Mouse (Mus musculus) liver, embryonic 14.5 days (tissue): Measurements from ENCODE around the gene Nebl. TPM values are rescaled to one million over a fixed set of nuclear protein-coding genes. Genes with fewer than 3 reads are reported as not detected.

Experiments used
- ATAC-seq: fragments of 200-750 bp; cut with Nextera tagmentation; 2 replicates; pipeline ENCODE4 v1.8.0; 2017; ENCODE audit warnings: moderate number of reproducible peaks, mild to moderate bottlenecking, moderate library complexity; ENCODE audit not compliant: insufficient read depth
- DNase-seq, 3 experiments: peaks; one replicate each; pipeline ENCODE4 v3.0.0-alpha.2; 2012 to 2013; ENCODE audit warnings: low read depth in 3 of 3, low spot score in 3 of 3
- H3K27ac ChIP-seq: fragments of 300-500 bp; sonication (generic); 2 replicates; pipeline ENCODE4 v1.5.1; 2014; ENCODE audit warnings: moderate library complexity, mild to moderate bottlenecking, control low read depth, inconsistent platforms
- H3K27me3 ChIP-seq: fragments of 300-500 bp; sonication (generic); 2 replicates; pipeline ENCODE4 v1.6.1; 2014; ENCODE audit warnings: mild to moderate bottlenecking, low read length, moderate library complexity; ENCODE audit not compliant: control insufficient read depth, insufficient read depth
- H3K36me3 ChIP-seq: fragments of 300-500 bp; sonication (generic); replicated peaks from 2 replicates; pipeline ENCODE4 v1.6.1; 2014; ENCODE audit warnings: low read depth; ENCODE audit not compliant: control insufficient read depth, insufficient read depth
- H3K4me1 ChIP-seq, 2 experiments: fragments of 200-500 bp in 1 of 2; fragments of 300-500 bp in 1 of 2; sonication (generic) in 1 of 2; replicated peaks; 2 replicates each; pipeline ENCODE4 v1.6.1; 2012 to 2014; ENCODE audit warnings: antibody characterized with exemption in 1 of 2, inconsistent platforms in 1 of 2, low read length in 1 of 2; ENCODE audit not compliant: control insufficient read depth in 2 of 2, insufficient read depth in 2 of 2
- H3K4me2 ChIP-seq: fragments of 300-500 bp; sonication (generic); 2 replicates; pipeline ENCODE4 v1.6.1; 2014; ENCODE audit warnings: low read depth, mild to moderate bottlenecking, control low read depth, moderate library complexity
- H3K4me3 ChIP-seq, 2 experiments: fragments of 200-500 bp in 1 of 2; fragments of 300-500 bp in 1 of 2; sonication (generic) in 1 of 2; 2 replicates each; pipeline ENCODE4 v1.5.1; 2012 to 2014; ENCODE audit warnings: low read depth in 2 of 2, low read length in 2 of 2, mild to moderate bottlenecking in 2 of 2, control low read depth in 1 of 2, inconsistent platforms in 1 of 2, moderate library complexity in 1 of 2; ENCODE audit not compliant: insufficient read depth in 1 of 2
- H3K9ac ChIP-seq: fragments of 300-500 bp; sonication (generic); replicated peaks from 2 replicates; pipeline ENCODE4 v1.6.1; 2014; ENCODE audit warnings: mild to moderate bottlenecking, control low read depth, moderate library complexity
- H3K9me3 ChIP-seq: fragments of 300-500 bp; sonication (generic); 2 replicates; pipeline ENCODE4 v1.6.1; 2016; ENCODE audit warnings: low read length, mixed read lengths; ENCODE audit not compliant: control insufficient read depth
- CTCF ChIP-seq: IDR thresholded peaks from 2 replicates; pipeline ENCODE4 v1.5.1; 2016; ENCODE audit warnings: antibody characterized with exemption, low read depth, control low read depth
- EP300 ChIP-seq: IDR thresholded peaks from 2 replicates; pipeline ENCODE4 v1.6.1; 2016; ENCODE audit warnings: antibody characterized with exemption, low read depth
- WGBS: fragments of 180-500 bp; shearing (Covaris S2); extraction: QIAGEN DNeasy Blood & Tissue Kit; methylation state at CpG from one replicate; pipeline ENCODE4 v1.1.7; 2014; ENCODE audit not compliant: insufficient replicate concordance; 5-methylcytosine and 5-hydroxymethylcytosine counted together
- polyA plus RNA-seq, 2 experiments: library from polyadenylated mRNA; depleted of rRNA in 1 of 2; stranded (reverse) in 1 of 2; unstranded in 1 of 2; fragments of >200 nt; fragmentation: Nextera tagmentation in 1 of 2; extraction: Ambion mirVana in 1 of 2; gene quantifications; 2 replicates each; pipeline versions ENCODE4 v1.2.1 to v1.2.3; 2012 to 2014

Gene Nebl
- polyA plus RNA-seq, 2 experiments, result 0.21 to 0.22 TPM

DNA sequence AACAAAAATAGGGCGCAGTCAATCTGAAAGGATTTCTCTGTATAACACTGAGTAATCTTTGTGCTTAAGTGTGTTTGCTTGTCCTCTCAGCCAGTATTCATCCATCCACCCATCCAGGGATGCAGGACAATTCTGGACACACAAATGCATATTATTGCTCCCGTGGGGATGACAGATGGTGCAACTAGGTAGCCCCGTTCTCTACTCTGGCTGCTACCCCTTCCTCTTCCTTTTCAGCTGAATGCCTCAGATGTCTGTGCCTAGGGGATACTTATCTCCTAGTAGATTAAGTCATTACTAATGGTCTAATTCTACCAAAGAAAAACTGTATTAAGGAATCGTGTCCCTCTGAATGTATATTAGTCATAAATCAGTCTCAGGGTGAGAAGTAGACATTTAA, 296.0 kb downstream of the Nebl start:
- DNase-seq (no peak), ATAC-seq (no peak)
- Histone ChIP-seq H3K9ac (no peak overlapping the region), H3K9me3 (no peaks in the 10 kb centered on the region), H3K27ac (no peak overlapping the region), H3K4me3 (no peak overlapping the region), H3K4me1 (no peaks in the 10 kb centered on the region), H3K27me3 (no peaks in the 10 kb centered on the region), H3K4me2 (no peak overlapping the region), H3K36me3 (no peaks in the 10 kb centered on the region)
- no peak for TF ChIP-seq EP300
- no peak for TF ChIP-seq CTCF
- 52% methylated on average over 4 of the region's 4 CpGs for WGBS

DNA sequence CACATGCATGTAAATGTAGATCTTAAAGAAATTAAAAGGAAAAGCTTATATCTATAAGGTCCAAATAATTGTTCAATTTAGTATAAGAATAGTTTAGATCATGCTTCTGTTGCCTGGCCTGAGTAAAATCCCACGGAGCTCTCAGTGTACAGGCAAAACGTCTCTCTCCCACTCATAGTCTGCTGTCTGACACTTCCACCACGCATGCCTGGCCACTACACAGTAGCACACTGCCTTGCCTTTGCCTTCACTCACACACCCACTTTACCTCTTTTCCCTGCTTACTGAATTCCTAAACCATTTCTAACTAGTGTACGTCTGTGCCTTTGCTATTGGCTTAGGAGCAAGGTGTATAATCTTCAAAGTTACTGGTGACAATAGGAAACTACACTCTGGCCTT, 302.2 kb downstream of the Nebl start:
- Histone ChIP-seq H3K27ac (no peak overlapping the region), H3K27me3 (no peaks in the 10 kb centered on the region), H3K9ac (no peak overlapping the region), H3K4me2 (no peak overlapping the region), H3K4me1 (no peaks in the 10 kb centered on the region), H3K36me3 (no peaks in the 10 kb centered on the region), H3K9me3 (no peaks in the 10 kb centered on the region), H3K4me3 (no peak overlapping the region)
- 56% methylated on average over 4 of the region's 4 CpGs for WGBS
- TF ChIP-seq EP300 (no peak), CTCF (no peak)
- ATAC-seq (no peak), DNase-seq (no peak)

DNA sequence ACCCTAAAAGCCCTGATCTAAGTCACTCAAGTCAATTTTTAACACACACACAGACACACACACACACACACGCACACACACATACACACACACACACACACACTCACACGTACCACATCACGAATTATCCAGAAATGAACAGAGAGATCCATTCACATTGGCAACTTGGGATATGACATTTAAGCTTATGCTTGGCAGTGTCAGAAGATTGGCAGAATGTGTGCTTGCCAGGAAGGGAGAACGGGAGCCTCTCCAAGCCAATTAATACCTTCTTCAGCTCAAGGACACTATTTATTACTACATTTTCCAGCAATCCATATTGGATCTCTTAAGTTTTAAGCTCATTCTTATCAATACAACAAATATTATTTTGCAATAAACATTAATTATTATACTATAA, 303.1 kb downstream of the Nebl start:
- TF ChIP-seq EP300 (no peak), CTCF (no peak)
- WGBS, result 74% methylated on average over 4 of the region's 4 CpGs

GRCm38 (mm10) chr2:17422967-17423366, 308.3 kb downstream of the Nebl start:
- H3K9me3 ChIP-seq, result no peaks in the 10 kb centered on the region
- DNase-seq, result peak in 2 of 3 experiments; percentile 4 to 9
- H3K4me3 ChIP-seq, result no peak overlapping the region
- H3K9ac ChIP-seq, result no peak overlapping the region
- no peaks in the 10 kb centered on the region for H3K36me3 ChIP-seq
- peak; percentile 39; the same call in 1 of the 2 replicates for TF ChIP-seq CTCF
- TF ChIP-seq EP300, result no peak
- 2% methylated on average over 1 of the region's 1 CpGs for WGBS
- no peak overlapping the region for H3K27ac ChIP-seq
- no peaks in the 10 kb centered on the region for H3K4me1 ChIP-seq
- no peak overlapping the region for H3K4me2 ChIP-seq
- no peak for ATAC-seq
- no peaks in the 10 kb centered on the region for H3K27me3 ChIP-seq

More for the DNA sequence above, 303.1 kb downstream of the Nebl start:
- ATAC-seq, result no peak
- Histone ChIP-seq H3K27me3 (no peaks in the 10 kb centered on the region), H3K4me2 (no peak overlapping the region), H3K4me3 (no peak overlapping the region), H3K4me1 (no peaks in the 10 kb centered on the region), H3K27ac (no peak overlapping the region), H3K36me3 (no peaks in the 10 kb centered on the region), H3K9ac (no peak overlapping the region), H3K9me3 (no peaks in the 10 kb centered on the region)
- DNase-seq, result no peak

DNA sequence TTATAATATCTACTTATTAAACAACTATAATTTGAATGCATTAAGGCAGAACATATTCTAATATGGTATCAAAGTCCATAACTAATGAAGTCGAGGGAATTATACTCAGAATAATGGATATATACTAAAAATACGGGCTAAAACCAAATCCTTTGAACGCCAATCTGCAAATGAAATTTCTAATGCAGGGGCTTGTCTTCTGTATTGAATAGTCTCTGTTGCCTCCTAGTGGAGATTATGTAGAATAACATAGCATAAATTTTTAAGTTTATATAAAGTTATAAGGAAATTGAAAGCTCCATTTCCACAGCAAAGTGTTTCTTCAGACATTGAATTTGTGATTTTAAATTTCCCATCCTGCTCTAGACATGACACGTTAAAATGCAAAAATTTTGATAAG, 315.9 kb downstream of the Nebl start:
- no peak overlapping the region for H3K9ac ChIP-seq
- H3K4me2 ChIP-seq, result no peak overlapping the region
- no peak for TF ChIP-seq EP300
- no peaks in the 10 kb centered on the region for H3K27me3 ChIP-seq
- DNase-seq (no peak), ATAC-seq (no peak)
- no peak overlapping the region for H3K4me3 ChIP-seq
- no peaks in the 10 kb centered on the region for H3K4me1 ChIP-seq
- H3K36me3 ChIP-seq, result no peaks in the 10 kb centered on the region
- WGBS, result 11% methylated on average over 4 of the region's 4 CpGs
- H3K27ac ChIP-seq, result no peak overlapping the region
- H3K9me3 ChIP-seq, result no peaks in the 10 kb centered on the region

- no peak overlapping the region for H3K4me2 ChIP-seq
- H3K27ac ChIP-seq, result no peak overlapping the region
- DNase-seq (no peak), ATAC-seq (no peak)
- H3K4me1 ChIP-seq, result no peaks in the 10 kb centered on the region
- H3K9me3 ChIP-seq, result no peaks in the 10 kb centered on the region
- H3K27me3 ChIP-seq, result no peaks in the 10 kb centered on the region
- no peak overlapping the region for H3K9ac ChIP-seq
- no peak overlapping the region for H3K4me3 ChIP-seq
- H3K36me3 ChIP-seq, result no peaks in the 10 kb centered on the region
- 61% methylated on average over 2 of the region's 2 CpGs for WGBS
- TF ChIP-seq CTCF (no peak), EP300 (no peak)
Observed at GRCm38 (mm10) chr2:17414324-17414723, 316.9 kb downstream of the Nebl start.
